Mouse (Mus musculus) ES-Bruce4 (cell line): ENCODE measurements around the gene Esam.

Experiments
- CTCF ChIP-seq: IDR thresholded peaks from one replicate; pipeline ENCODE4 v1.8.1; 2011; ENCODE audit warnings: low read depth, low read length
- EP300 ChIP-seq: IDR thresholded peaks from 2 replicates; pipeline ENCODE4 v1.6.1; 2011; ENCODE audit warnings: low read depth, low read length; ENCODE audit not compliant: insufficient read depth
- POLR2A ChIP-seq: IDR thresholded peaks from one replicate; pipeline ENCODE4 v1.8.1; 2011; ENCODE audit warnings: low read length; ENCODE audit not compliant: insufficient read depth

GRCm38 (mm10) chr9:37501170-37501569 lies 26.7 kb upstream of the Esam start:
- no peak for TF ChIP-seq POLR2A
- no peak for TF ChIP-seq CTCF
- no peak for TF ChIP-seq EP300
